Mouse (Mus musculus): ENCODE results near the gene Scg5. TPM values are rescaled to one million over a fixed set of nuclear protein-coding genes. Genes with fewer than 3 reads are reported as not detected.

Scg5 gene
- 91.6 TPM for polyA plus RNA-seq (2014; fragmentation: Illumina TruSeq; extraction: RNeasy Lipid Tissue Mini Kit (QIAGEN cat#74804); ENCODE audit: low read depth, low replicate concordance)

GRCm38 (mm10) chr2:113828943-113829882 is at the start of gene Scg5:
Scg5 (minus strand) TSS chr2:113829121.

GRCm38 (mm10) chr2:113848245-113849121 is 19.6 kb upstream of the Scg5 start, which contains the start of gene Arhgap11a:
Arhgap11a (minus strand) TSS chr2:113848661.

DNA sequence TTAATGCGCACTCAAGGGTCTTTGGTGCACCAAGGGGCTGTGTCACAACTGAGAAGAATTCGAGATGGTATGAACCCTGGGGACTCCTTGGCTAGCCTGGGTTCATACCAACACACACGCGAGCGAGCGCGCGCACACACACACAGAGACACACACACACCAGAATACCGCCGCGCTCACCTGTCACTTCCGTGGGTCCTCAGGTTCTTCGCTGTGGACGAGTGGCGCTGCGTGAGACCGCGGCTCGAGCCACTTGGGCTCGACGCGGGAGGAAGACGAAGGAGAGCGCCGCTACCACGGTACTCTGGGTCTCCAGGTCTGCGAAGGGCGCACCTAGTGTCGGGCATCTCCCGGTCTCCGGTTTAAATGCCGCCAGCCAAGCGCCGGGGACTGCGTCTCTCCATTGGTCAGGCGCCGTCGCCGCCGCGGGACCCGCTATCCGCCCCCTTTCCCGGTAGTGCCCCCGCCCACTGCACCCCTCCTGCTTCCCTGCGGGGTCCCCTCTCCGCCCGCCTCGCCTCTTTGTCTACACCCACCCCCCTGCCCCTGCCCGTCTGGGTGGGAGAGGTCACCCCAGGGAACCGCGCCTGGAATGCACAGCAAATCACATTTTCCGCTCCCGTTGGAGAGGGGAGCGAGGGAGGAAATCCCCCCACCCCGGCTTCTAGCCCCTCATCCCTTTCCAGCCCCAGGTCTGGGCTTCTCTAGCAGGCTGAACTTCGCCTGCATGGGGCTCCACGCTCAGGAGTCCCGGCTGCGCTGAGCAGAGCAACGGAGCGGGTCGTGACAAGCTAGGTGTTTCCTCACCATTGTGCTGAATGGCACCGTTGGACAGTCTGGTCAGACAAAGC is 70.4 kb downstream of the Scg5 start, which contains the start of gene Grem1:
Gene Grem1, minus strand, starts transcription at position 336 of the 851 bp plus-strand sequence.

Other genes starting within 250 kb of the Scg5 start
- 0.35 TPM for gene Grem1, start 70.5 kb downstream of the Scg5 start, polyA plus RNA-seq (2014; fragmentation: Illumina TruSeq; extraction: RNeasy Lipid Tissue Mini Kit (QIAGEN cat#74804); ENCODE audit: low read depth, low replicate concordance)
- gene Arhgap11a, start 19.5 kb upstream of the Scg5 start, polyA plus RNA-seq (2014; fragmentation: Illumina TruSeq; extraction: RNeasy Lipid Tissue Mini Kit (QIAGEN cat#74804); ENCODE audit: low read depth, low replicate concordance), result 6.4 TPM
- 8.5 TPM for gene Gjd2, start 184.5 kb upstream of the Scg5 start, polyA plus RNA-seq (2014; fragmentation: Illumina TruSeq; extraction: RNeasy Lipid Tissue Mini Kit (QIAGEN cat#74804); ENCODE audit: low read depth, low replicate concordance)
- not detected for gene Actc1, start 224.4 kb upstream of the Scg5 start, polyA plus RNA-seq (2014; fragmentation: Illumina TruSeq; extraction: RNeasy Lipid Tissue Mini Kit (QIAGEN cat#74804); ENCODE audit: low read depth, low replicate concordance)